26 mouse cellular contexts compared by ENCODE assay signal in the genomic region with DNA sequence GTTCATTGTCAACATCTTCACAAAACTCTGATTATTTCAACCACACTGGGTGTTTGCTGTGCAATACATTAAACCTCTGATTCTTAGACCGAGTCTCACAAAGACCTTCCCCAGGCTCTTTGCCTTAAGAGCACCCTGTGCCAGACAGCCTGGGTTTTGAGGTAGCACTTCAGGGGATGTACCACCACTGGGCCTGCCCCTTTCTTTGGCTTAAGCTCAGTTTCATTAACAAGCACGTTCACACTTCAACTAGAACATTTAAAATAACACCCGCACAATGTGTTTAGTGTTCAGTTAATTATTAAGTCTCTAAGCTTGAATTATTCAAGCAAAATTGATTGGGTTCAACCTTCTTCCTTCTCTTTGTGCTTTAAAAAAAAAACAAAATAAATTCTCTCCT. TPM values are rescaled to one million over a fixed set of nuclear protein-coding genes. Genes with fewer than 3 reads are reported as not detected.
DNase-seq lines count a peak whose midpoint lies in the region; ATAC-seq and TF ChIP-seq lines count a peak whose summit lies in the region.
"Had no signal": no experiment of that assay in that cellular context is flagged by ENCODE, and none has a peak within 500 bp of the region (broad histone marks: within the 10 kb centered on the region; RNA-seq: fewer than 3 reads in every experiment).

No protein-coding gene starts in this region.

- peak; percentile 31 for DNase-seq in kidney, adult 18-20 months
- peak; percentile 32 to 52 for DNase-seq in kidney, adult 8-10 months
- no peak for DNase-seq in kidney, postnatal 0 days (ENCODE audit: low spot score)
- DNase-seq in heart, postnatal 4 days, result no peak
- DNase-seq in adipocyte (ENCODE audit: low spot score), result no peak
- no peak for DNase-seq in adrenal gland, adult 8-10 months
- DNase-seq: adrenal gland, adult 2 months; adrenal gland, postnatal 36 days; cerebellum, adult 11 months; cerebellum, adult 8-10 months; cerebellum, postnatal 14 days; embryo, embryonic 11 days; gastrocnemius, postnatal 14 days; heart, adult 2 months; heart, postnatal 14 days had no signal

- H3K9ac ChIP-seq in kidney, embryonic 14.5 days (ENCODE audit: low read depth, low read length), result no peak overlapping the region
- H3K9ac ChIP-seq in kidney, postnatal 0 days (ENCODE audit: low read depth, low read length), result no peak overlapping the region
- H3K9ac ChIP-seq: embryonic facial prominence, embryonic 15.5 days; forebrain, embryonic 15.5 days; heart, embryonic 15.5 days; hindbrain, embryonic 14.5 days had no signal

- 71% methylated on average over 3 of the region's 3 CpGs for WGBS in kidney, embryonic 14.5 days
- 50% methylated on average over 3 of the region's 3 CpGs for WGBS in kidney, postnatal 0 days

- H3K36me3 ChIP-seq in kidney, embryonic 14.5 days (ENCODE audit: control insufficient read depth, insufficient read depth, low read length), result no peaks in the 10 kb centered on the region
- H3K36me3 ChIP-seq in kidney, postnatal 0 days (ENCODE audit: insufficient read depth, low read length), result no peaks in the 10 kb centered on the region
- H3K36me3 ChIP-seq: embryonic facial prominence, embryonic 15.5 days; forebrain, embryonic 10.5 days; forebrain, embryonic 15.5 days; heart, embryonic 15.5 days; hindbrain, embryonic 10.5 days had no signal

- ATAC-seq in kidney, embryonic 14.5 days (ENCODE audit: low FRiP score, low TSS enrichment), result no peak
- no peak for ATAC-seq in kidney, postnatal 0 days (replicated peaks; ENCODE audit: low FRiP score, low read depth)
- ATAC-seq: activated CD4-positive, CD25-positive, alpha-beta regulatory T cell, adult 4 months; forebrain, embryonic 15.5 days; Patski had no signal

- H3K27me3 ChIP-seq in kidney, embryonic 14.5 days (ENCODE audit: control insufficient read depth, insufficient read depth, low read length), result no peaks in the 10 kb centered on the region
- no peaks in the 10 kb centered on the region for H3K27me3 ChIP-seq in kidney, postnatal 0 days (ENCODE audit: insufficient read depth, low read length)
- H3K27me3 ChIP-seq: embryonic facial prominence, embryonic 15.5 days; forebrain, embryonic 15.5 days; heart, embryonic 15.5 days; Patski had no signal

- H3K27ac ChIP-seq in kidney, embryonic 14.5 days (ENCODE audit: low read depth, low read length), result no peak overlapping the region
- peak overlapping the region; percentile 36; the same call in 1 of the 2 replicates for H3K27ac ChIP-seq in kidney, postnatal 0 days
- H3K27ac ChIP-seq: embryonic facial prominence, embryonic 15.5 days; forebrain, embryonic 10.5 days; forebrain, embryonic 15.5 days; heart, adult 2 months; heart, embryonic 15.5 days; hindbrain, embryonic 10.5 days; hindbrain, embryonic 14.5 days had no signal

- H3K4me3 ChIP-seq in kidney, embryonic 14.5 days (ENCODE audit: low read length), result no peak overlapping the region
- H3K4me3 ChIP-seq in kidney, postnatal 0 days (replicated peaks; ENCODE audit: low read depth, low read length), result no peak overlapping the region
- H3K4me3 ChIP-seq: embryonic facial prominence, embryonic 15.5 days; erythroblast, embryonic 14.5 days; forebrain, embryonic 10.5 days; forebrain, embryonic 15.5 days; heart, adult 2 months; heart, embryonic 15.5 days; hindbrain, embryonic 10.5 days had no signal

- H3K4me1 ChIP-seq in kidney, embryonic 14.5 days (ENCODE audit: control insufficient read depth, insufficient read depth, low read length), result peaks cover 9% of the 10 kb centered on the region
- peaks cover 2% of the 10 kb centered on the region; the same call in 1 of the 2 replicates for H3K4me1 ChIP-seq in kidney, postnatal 0 days (replicated peaks; ENCODE audit: insufficient read depth, low read length)

- no peak for TF ChIP-seq CTCF in kidney, postnatal 0 days (IDR thresholded peaks at IDR 0.05; ENCODE audit: low read depth)

- no peaks in the 10 kb centered on the region for H3K9me3 ChIP-seq in kidney, embryonic 14.5 days (ENCODE audit: control insufficient read depth, low read length)
- no peaks in the 10 kb centered on the region for H3K9me3 ChIP-seq in kidney, postnatal 0 days (replicated peaks; ENCODE audit: low read length)
- H3K9me3 ChIP-seq: embryonic facial prominence, embryonic 15.5 days; forebrain, embryonic 10.5 days; forebrain, embryonic 15.5 days; heart, embryonic 15.5 days; hindbrain, embryonic 10.5 days had no signal

- no peak overlapping the region for H3K4me2 ChIP-seq in kidney, embryonic 14.5 days (replicated peaks; ENCODE audit: low read depth, low read length)
- H3K4me2 ChIP-seq in kidney, postnatal 0 days (ENCODE audit: low read length), result no peak overlapping the region
- H3K4me2 ChIP-seq: embryonic facial prominence, embryonic 15.5 days; forebrain, embryonic 15.5 days; heart, embryonic 11.5 days; heart, embryonic 15.5 days; hindbrain, embryonic 14.5 days had no signal

RNA-seq across cellular contexts. Expression of a gene that starts 2.8 kb away (rescaled TPM):
- 15.2 and 19.7 TPM in 2 replicates for polyA plus RNA-seq in kidney, embryonic 14.5 days (2014; fragmentation: Nextera tagmentation; extraction: Ambion mirVana)
- polyA plus RNA-seq in kidney, postnatal 0 days (2015; fragmentation: Nextera tagmentation; extraction: Ambion mirVana), result 15.8 and 17.4 TPM in 2 replicates
- total RNA-seq in heart, postnatal 4 days (2021), result 10 to 100 TPM; 67.1 to 70.3 TPM
- total RNA-seq in adrenal gland, adult 8-10 months (2022), result 10 to 100 TPM; 48.2 to 78.1 (median 60.5) TPM

Comparison
In these comparisons a context has a peak if more than half of its experiments do, and no peak if none do; other contexts are left out.
1. DNase-seq: peak in kidney, adult 18-20 months (single experiment) and kidney, adult 8-10 months (2 of 2); none in kidney, postnatal 0 days (single experiment), heart, postnatal 4 days (single experiment), adipocyte (single experiment) and adrenal gland, adult 8-10 months (single experiment).